Mouse (Mus musculus) hindbrain, embryonic 14.5 days (tissue): ENCODE data around the gene Dnase2a. TPM values are rescaled to one million over a fixed set of nuclear protein-coding genes. Genes with fewer than 3 reads are reported as not detected.

Experiments used
- ATAC-seq: fragments of 200-750 bp; cut with Nextera tagmentation; 2 replicates; pipeline ENCODE4 v1.8.0; 2017; ENCODE audit warnings: moderate number of reproducible peaks, mild to moderate bottlenecking, moderate TSS enrichment, moderate library complexity; ENCODE audit not compliant: low FRiP score
- DNase-seq: peaks from one replicate; pipeline ENCODE4 v3.0.0-alpha.2; 2015; ENCODE audit warnings: low spot score
- H3K27ac ChIP-seq: fragments of 300-500 bp; sonication (generic); 2 replicates; pipeline ENCODE4 v1.5.1; 2014; ENCODE audit warnings: mild to moderate bottlenecking, moderate library complexity
- H3K27me3 ChIP-seq: fragments of 300-500 bp; sonication (generic); 2 replicates; pipeline ENCODE4 v1.6.1; 2014; ENCODE audit warnings: mild to moderate bottlenecking, low read length, mixed read lengths; ENCODE audit not compliant: control insufficient read depth, insufficient read depth
- H3K36me3 ChIP-seq: fragments of 300-500 bp; sonication (generic); replicated peaks from 2 replicates; pipeline ENCODE4 v1.6.1; 2014; ENCODE audit not compliant: control insufficient read depth, insufficient read depth
- H3K4me1 ChIP-seq: fragments of 300-500 bp; sonication (generic); replicated peaks from 2 replicates; pipeline ENCODE4 v1.6.1; 2014; ENCODE audit warnings: antibody characterized with exemption, low read length, mixed read lengths; ENCODE audit not compliant: control insufficient read depth, insufficient read depth
- H3K4me2 ChIP-seq: fragments of 300-500 bp; sonication (generic); replicated peaks from 2 replicates; pipeline ENCODE4 v1.6.1; 2014; ENCODE audit warnings: mild to moderate bottlenecking, moderate library complexity
- H3K4me3 ChIP-seq: fragments of 300-500 bp; sonication (generic); replicated peaks from 2 replicates; pipeline ENCODE4 v1.5.1; 2014; ENCODE audit warnings: mild to moderate bottlenecking, low read length
- H3K9ac ChIP-seq: fragments of 300-500 bp; sonication (generic); 2 replicates; pipeline ENCODE4 v1.6.1; 2014
- H3K9me3 ChIP-seq: fragments of 300-500 bp; sonication (generic); 2 replicates; pipeline ENCODE4 v1.6.1; 2016; ENCODE audit warnings: low read length; ENCODE audit not compliant: control insufficient read depth
- WGBS: fragments of 180-500 bp; shearing (Covaris S2); extraction: QIAGEN DNeasy Blood & Tissue Kit; methylation state at CpG from one replicate; pipeline ENCODE4 v1.1.7; 2014; 5-methylcytosine and 5-hydroxymethylcytosine counted together
- polyA plus RNA-seq: library from polyadenylated mRNA; unstranded; fragments of >200 nt; fragmentation: Nextera tagmentation; extraction: Ambion mirVana; gene quantifications from 2 replicates; pipeline ENCODE4 v1.2.1, GENCODE M21; 2014

Gene Dnase2a
- 3.3 and 6.0 TPM in 2 replicates for polyA plus RNA-seq

DNA sequence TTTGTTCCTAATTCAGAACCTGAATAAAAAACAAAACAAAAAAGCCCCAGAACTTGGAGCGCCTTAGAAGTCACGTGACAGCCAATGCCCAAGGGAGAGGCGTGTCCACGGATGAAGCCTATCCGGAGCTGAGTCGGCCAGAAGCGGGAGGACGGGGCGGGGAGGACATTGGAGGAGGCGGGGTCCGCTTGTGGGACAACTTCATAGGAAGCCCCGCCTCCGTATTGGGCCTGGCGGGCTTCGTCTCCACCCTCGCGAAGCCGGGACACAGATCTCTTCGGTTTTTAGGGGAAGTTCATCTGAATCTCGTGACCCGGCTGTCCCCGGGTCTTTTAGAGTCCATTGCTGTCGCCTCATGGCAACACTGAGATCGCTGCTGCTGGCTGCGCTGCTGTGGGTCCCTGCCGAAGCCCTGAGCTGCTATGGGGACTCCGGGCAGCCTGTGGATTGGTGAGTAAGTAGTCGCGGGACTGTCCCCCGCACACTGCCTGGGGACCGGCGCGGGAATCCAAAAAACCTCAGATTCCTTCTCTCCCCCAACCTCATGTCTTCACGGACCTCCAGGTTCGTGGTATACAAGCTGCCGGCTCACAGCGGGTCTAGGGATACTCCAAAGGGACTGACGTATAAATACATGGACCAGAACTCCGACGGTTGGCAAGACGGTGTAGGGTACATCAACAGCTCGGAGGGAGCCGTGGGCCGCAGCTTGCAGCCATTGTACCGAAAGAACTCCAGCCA lies at the start of gene Dnase2a:
Gene Dnase2a, plus strand, starts transcription at position 140 of the 741 bp plus-strand sequence.
- peak; percentile 82 for DNase-seq
- ATAC-seq = peak; percentile 79
- Histone ChIP-seq H3K27ac (no peak within 1 kb of the TSS), H3K4me3 (peak within 1 kb of the TSS; percentile 32), H3K4me2 (peak within 1 kb of the TSS; percentile 58), H3K4me1 (peaks cover 10% of the 10 kb centered on the region), H3K9ac (peak within 1 kb of the TSS; percentile 51; the same call in 1 of the 2 replicates), H3K9me3 (no peaks in the 10 kb centered on the region), H3K27me3 (peaks cover 20% of the 10 kb centered on the region), H3K36me3 (peaks cover 36% of the 10 kb centered on the region)
- 2% methylated on average over 45 of the region's 45 CpGs for WGBS

DNA sequence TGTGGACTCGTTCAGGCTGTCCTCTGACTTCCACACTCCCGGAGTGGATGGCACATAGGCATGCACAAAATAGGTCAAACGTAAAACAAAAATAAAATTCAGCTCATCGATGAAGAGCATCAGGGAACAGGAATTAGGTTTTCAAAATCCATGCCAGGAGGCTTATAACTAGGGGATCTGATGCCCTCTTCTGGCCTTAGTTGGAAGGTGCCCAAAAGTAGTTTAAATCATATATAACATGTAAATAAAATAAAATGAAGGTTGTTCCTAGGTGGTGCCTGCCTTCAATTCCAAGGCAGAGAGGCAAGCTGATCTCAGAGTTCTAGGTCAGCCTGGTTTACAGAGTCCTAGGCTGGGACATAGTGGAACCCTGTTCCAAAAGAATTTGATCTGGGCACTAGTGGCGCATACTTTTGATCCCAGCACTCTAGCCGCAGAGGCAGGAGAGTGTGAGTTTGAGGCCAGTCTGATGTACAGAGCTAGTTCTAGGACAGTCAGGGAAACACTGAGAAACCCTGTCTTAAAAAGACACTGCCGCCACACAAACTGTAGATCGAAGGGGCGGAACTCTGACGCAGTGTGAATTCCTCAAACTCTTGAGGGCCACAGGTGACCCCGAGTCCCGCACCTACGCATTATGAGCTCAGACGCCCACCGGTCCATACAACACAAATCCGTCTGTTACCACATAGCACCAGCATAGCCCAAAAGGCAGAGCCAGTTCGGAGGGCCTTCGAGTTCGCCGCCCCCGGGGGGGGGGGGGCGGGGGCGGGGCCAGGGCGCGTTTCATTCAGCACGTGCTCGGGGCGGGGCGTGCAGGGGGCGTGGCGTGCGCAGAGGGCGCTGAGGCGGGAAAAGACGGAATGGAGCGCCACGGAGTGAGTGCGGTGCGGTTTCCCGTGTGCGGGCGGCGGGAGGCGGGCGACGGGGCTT lies 36.7 kb upstream of the Dnase2a start, which contains the start of gene Syce2:
Gene Syce2, plus strand, starts transcription at position 736 of the 933 bp plus-strand sequence.
- Histone ChIP-seq H3K4me3 (peak within 1 kb of the TSS; percentile 41), H3K9me3 (no peaks in the 10 kb centered on the region), H3K4me2 (peak within 1 kb of the TSS; percentile 88), H3K36me3 (peaks cover 43% of the 10 kb centered on the region), H3K4me1 (peaks cover 4% of the 10 kb centered on the region; the same call in 1 of the 2 replicates), H3K27ac (no peak within 1 kb of the TSS), H3K27me3 (peaks cover 6% of the 10 kb centered on the region; the same call in 1 of the 2 replicates), H3K9ac (peak within 1 kb of the TSS; percentile 54)
- DNase-seq (peak; percentile 66), ATAC-seq (peak; percentile 44; the same call in 1 of the 2 replicates)
- 16% methylated on average over 46 of the region's 46 CpGs for WGBS

DNA sequence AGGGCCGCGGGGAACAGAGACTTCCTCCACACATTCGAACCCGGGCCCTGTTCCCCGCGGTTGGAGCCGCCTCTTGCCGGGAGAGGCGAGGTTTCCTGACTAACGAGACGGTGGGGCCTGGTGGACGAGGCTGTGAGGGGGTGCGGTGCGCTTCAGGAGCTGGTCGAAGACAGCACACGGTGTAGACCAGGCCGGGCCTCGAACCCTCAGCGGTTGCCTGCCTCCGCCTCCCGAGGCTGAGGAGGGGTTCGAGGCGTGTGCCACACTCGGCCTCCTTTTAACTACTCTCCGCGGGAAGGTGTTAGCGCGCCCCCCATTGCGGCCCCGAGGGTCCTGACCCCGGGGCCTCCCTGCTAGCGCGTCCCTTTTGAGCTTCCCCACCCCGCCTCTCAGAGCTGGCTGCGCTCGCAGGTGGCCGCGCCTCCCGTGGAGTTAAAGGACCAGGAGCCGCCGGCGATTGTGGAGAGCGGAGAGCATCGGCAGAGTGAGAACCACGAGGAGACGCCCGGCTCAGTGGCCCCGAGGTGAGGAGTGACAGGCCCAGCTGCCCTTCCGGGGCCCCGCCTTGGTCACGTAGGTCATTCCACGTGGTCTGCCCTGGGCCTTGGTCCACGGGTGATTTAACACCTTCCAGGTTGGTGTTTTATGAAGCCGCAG lies 35.9 kb upstream of the Dnase2a start:
- peaks cover 4% of the 10 kb centered on the region; the same call in 1 of the 2 replicates for H3K4me1 ChIP-seq
- peaks cover 35% of the 10 kb centered on the region for H3K36me3 ChIP-seq
- WGBS = 4% methylated on average over 54 of the region's 54 CpGs
- H3K4me2 ChIP-seq = peak overlapping the region; percentile 88
- H3K27me3 ChIP-seq = peaks cover 6% of the 10 kb centered on the region; the same call in 1 of the 2 replicates
- peak overlapping the region; percentile 41 for H3K4me3 ChIP-seq
- no peaks in the 10 kb centered on the region for H3K9me3 ChIP-seq
- ATAC-seq (peak; percentile 54; the same call in 1 of the 2 replicates), DNase-seq (no peak)
- H3K9ac ChIP-seq = peak overlapping the region; percentile 54
- H3K27ac ChIP-seq = no peak overlapping the region

DNA sequence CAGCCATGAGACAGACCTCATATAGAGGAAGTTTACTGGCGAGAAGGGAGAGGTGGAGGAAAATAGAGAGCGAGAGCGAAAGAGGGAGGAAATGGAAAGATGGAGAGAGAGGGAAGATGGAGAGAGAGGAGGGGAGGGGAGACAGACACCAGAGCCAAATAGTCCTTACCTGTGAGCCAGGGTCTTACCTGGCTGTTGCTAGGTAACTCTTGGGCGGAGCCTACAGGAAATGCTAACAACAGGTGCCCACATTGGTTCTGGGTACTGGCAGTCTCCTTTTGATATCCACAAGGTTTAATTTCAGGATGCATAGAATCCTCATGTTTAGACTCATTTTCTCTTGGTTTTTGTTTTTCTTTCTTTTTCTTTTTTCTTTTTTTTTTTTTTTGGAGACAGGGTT lies 35.3 kb upstream of the Dnase2a start:
- WGBS = 83% methylated on average over 4 of the region's 4 CpGs
- DNase-seq (no peak), ATAC-seq (no peak)
- H3K27me3 ChIP-seq = peaks cover 6% of the 10 kb centered on the region; the same call in 1 of the 2 replicates
- no peaks in the 10 kb centered on the region for H3K9me3 ChIP-seq
- H3K36me3 ChIP-seq = peaks cover 29% of the 10 kb centered on the region
- H3K4me3 ChIP-seq = peak overlapping the region; percentile 41
- no peak overlapping the region for H3K9ac ChIP-seq
- peaks cover 4% of the 10 kb centered on the region; the same call in 1 of the 2 replicates for H3K4me1 ChIP-seq
- H3K4me2 ChIP-seq = peak overlapping the region; percentile 88
- H3K27ac ChIP-seq = no peak overlapping the region

DNA sequence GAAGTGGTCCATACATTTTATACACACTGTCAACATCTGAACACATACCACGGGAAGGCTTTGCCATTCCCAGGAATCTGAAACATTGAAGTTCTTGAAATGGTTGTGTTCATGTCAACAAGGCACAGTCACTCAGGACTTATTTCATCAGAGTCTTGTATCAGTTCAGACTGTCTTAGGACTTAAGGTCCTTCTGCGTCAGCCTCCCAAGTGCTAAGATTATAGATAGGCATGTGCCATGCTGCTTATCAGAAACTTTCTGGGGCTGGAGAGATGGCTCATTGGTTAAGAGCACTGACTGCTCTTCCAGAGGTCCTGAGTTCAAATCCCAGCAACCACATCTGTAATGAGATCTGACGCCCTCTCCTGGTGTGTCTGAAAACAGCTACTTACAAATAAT lies 34.0 kb upstream of the Dnase2a start:
- H3K4me1 ChIP-seq = peaks cover 4% of the 10 kb centered on the region; the same call in 1 of the 2 replicates
- H3K27ac ChIP-seq = no peak overlapping the region
- no peaks in the 10 kb centered on the region for H3K9me3 ChIP-seq
- DNase-seq (no peak), ATAC-seq (no peak)
- H3K4me3 ChIP-seq = no peak overlapping the region
- H3K4me2 ChIP-seq = no peak overlapping the region
- no peak overlapping the region for H3K9ac ChIP-seq
- 92% methylated on average over 3 of the region's 3 CpGs for WGBS
- H3K36me3 ChIP-seq = peaks cover 16% of the 10 kb centered on the region
- peaks cover 6% of the 10 kb centered on the region; the same call in 1 of the 2 replicates for H3K27me3 ChIP-seq

DNA sequence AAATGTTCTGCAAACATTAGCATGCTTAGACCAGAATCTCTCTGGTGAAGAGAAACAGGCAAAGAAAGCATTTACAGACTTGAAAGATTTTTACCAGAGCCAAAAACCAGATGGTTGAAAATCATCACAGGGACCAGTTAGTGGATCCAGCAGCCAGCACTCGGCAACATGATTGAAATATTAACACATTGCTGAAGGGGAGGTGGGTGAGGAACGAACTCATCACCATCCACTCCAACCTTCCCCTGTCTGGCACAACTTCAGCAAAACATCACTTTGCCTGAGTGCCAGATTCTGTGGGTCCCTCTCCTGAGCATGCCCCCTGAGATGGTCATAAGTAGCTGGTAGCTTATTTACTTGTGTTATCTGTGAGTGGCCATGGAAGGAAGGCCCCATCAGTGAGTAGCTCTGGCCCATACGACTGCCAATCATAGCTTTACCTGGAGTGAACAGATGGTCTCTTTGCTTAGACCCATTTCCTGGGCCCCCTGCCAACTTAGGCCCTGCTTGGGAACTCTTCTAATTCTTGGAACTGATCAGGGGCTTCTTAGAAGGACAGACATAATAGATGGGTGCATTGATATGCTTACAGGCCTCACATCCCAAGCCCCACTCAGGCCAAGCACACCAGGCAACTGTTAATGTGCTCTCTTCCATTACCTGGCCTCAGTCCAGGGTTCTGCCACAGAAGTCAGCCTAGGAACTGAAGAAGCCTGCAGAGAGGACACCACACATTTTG lies 30.9 kb upstream of the Dnase2a start:
- Histone ChIP-seq H3K4me1 (no peaks in the 10 kb centered on the region; the same call in 1 of the 2 replicates), H3K27me3 (peaks cover 4% of the 10 kb centered on the region; the same call in 1 of the 2 replicates), H3K4me3 (no peak overlapping the region), H3K4me2 (no peak overlapping the region), H3K36me3 (no peaks in the 10 kb centered on the region), H3K27ac (no peak overlapping the region), H3K9ac (no peak overlapping the region), H3K9me3 (no peaks in the 10 kb centered on the region)
- 80% methylated on average over 3 of the region's 3 CpGs for WGBS
- DNase-seq = peak; percentile 35
- no peak; the same call in 1 of the 2 replicates for ATAC-seq

DNA sequence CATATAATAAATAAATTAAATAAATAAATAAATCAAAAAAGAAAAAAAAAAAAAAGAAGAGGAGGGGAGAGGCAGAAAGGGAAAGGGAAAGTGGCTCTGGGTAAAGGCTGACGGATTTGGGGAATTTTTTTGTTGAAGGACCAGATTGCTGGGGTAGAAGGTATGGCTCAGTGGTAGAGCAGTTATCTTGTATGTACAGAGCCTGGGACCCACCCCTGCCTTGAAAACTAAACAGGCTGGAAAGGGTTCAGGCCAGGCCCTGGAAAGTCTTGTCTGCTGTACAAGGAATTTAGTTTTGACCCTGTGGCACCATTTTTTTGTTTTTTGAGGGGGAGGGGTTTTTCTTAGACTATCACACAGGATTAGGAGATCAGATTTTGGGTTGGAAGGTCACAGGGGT lies 29.4 kb upstream of the Dnase2a start:
- Histone ChIP-seq H3K27ac (no peak overlapping the region), H3K9me3 (no peaks in the 10 kb centered on the region), H3K36me3 (no peaks in the 10 kb centered on the region), H3K27me3 (no peaks in the 10 kb centered on the region), H3K9ac (no peak overlapping the region), H3K4me3 (no peak overlapping the region), H3K4me2 (no peak overlapping the region), H3K4me1 (no peaks in the 10 kb centered on the region)
- DNase-seq (no peak), ATAC-seq (no peak)
- WGBS = 95% methylated on average over 1 of the region's 1 CpGs

DNA sequence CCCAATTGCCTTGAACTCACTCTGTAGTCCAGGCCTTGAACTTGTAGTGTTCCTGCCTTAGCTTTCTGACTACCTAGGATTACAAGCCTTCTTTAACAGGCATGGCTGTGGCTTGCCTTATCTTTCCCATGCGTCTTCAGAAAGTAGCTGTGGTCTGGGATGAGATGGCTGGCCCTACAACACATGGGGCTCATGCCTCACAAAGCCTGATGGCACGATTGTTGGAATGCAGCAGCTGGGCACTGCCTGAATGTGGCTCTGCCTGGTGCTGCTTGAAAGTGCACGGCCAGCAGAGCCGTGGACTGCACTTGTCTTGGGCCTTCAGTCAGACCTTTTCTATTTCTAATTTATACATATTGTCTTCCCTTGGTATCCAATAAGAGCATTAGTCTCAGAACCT lies 23.6 kb upstream of the Dnase2a start:
- no peaks in the 10 kb centered on the region for H3K4me1 ChIP-seq
- H3K4me3 ChIP-seq = no peak overlapping the region
- ATAC-seq (no peak), DNase-seq (no peak)
- H3K27ac ChIP-seq = no peak overlapping the region
- peaks cover 31% of the 10 kb centered on the region for H3K36me3 ChIP-seq
- no peaks in the 10 kb centered on the region for H3K9me3 ChIP-seq
- WGBS = 92% methylated on average over 4 of the region's 4 CpGs
- H3K4me2 ChIP-seq = no peak overlapping the region
- H3K9ac ChIP-seq = no peak overlapping the region
- H3K27me3 ChIP-seq = no peaks in the 10 kb centered on the region
